ENCODE assay signal across 8 mouse cellular contexts in the genomic region with DNA sequence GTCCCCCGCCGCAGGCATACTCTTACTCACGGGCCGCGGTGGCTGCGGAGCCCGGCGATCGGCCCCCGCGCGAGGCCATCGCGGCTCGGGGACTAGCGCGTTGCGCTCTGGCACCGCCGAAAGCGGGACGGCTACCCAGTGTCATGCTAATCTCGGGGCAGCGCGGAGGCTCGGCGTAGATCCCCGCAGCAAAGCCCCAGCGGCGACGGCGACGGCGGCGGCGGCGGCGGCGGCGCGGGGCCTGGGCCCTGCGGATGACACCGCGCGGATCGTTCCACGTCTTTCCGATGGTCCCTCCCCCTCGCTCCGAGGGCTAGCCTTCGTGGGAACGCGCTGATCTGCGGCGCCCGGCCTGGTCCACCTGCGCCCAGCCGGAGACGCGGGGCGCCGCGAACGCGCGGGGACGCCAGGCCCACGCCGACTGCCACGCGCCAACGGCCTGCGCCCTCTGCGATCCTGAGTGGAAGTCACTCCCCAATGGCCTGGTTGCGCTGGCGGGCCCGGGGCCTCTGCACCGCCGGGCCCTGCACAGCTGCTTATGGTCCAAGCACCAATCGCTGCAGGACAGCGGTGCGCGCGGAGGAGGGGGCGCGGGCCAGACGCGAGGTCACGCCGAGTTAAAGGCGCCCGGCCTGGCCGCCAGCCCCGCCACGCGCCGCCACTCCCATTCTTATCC.
A peak's percentile ranks its signal among the peaks of the same experiment; 100 is the strongest.
DNase-seq lines count a peak whose midpoint lies in the region; ATAC-seq lines count a peak whose summit lies in the region.

No protein-coding gene starts in this region.

- no peaks in the 10 kb centered on the region for H3K9me3 ChIP-seq in hindbrain, embryonic 10.5 days
- H3K9me3 ChIP-seq in lung, embryonic 16.5 days (ENCODE audit: control insufficient read depth, low read length): no peaks in the 10 kb centered on the region

- peak overlapping the region; percentile 91 for H3K4me3 ChIP-seq in hindbrain, embryonic 10.5 days
- peak overlapping the region; percentile 79 for H3K4me3 ChIP-seq in lung, embryonic 16.5 days (ENCODE audit: low read length)

- peak; percentile 83 to 94 for DNase-seq in adrenal gland, adult (ENCODE audit: inconsistent age in 2 of 2, low spot score in 1 of 2)
- DNase-seq in cerebellum, postnatal 14 days: peak; percentile 79 to 82
- DNase-seq in frontal cortex, postnatal 14 days (ENCODE audit: low spot score in 2 of 2): peak; percentile 55 to 59
- peak; percentile 89 for DNase-seq in hindbrain, embryonic 10.5 days (ENCODE audit: low spot score)
- DNase-seq in layer of hippocampus, postnatal 10 days (ENCODE audit: low spot score in 2 of 2): peak; percentile 63 to 73
- DNase-seq in retina, postnatal 7 days (ENCODE audit: low read depth, low spot score): peak; percentile 62

- peaks cover 55% of the 10 kb centered on the region for H3K4me1 ChIP-seq in hindbrain, embryonic 10.5 days (replicated peaks)
- H3K4me1 ChIP-seq in lung, embryonic 16.5 days (replicated peaks; ENCODE audit: control insufficient read depth, insufficient read depth, low read length): peaks cover 6% of the 10 kb centered on the region

- no peaks in the 10 kb centered on the region for H3K36me3 ChIP-seq in hindbrain, embryonic 10.5 days
- no peaks in the 10 kb centered on the region for H3K36me3 ChIP-seq in lung, embryonic 16.5 days (ENCODE audit: control insufficient read depth, insufficient read depth, low read length)

- H3K27ac ChIP-seq in hindbrain, embryonic 10.5 days: peak overlapping the region; percentile 99
- H3K27ac ChIP-seq in lung, embryonic 16.5 days (ENCODE audit: low read length): peak overlapping the region; percentile 46

- under 1% methylated on average over 97 of the region's 97 CpGs for WGBS in hindbrain, embryonic 10.5 days
- under 1% methylated on average over 83 of the region's 97 CpGs for WGBS in lung, embryonic 16.5 days

- H3K27me3 ChIP-seq in hindbrain, embryonic 10.5 days (ENCODE audit: insufficient read depth, poor library complexity, severe bottlenecking): peaks cover 9% of the 10 kb centered on the region; the same call in 1 of the 2 replicates
- no peaks in the 10 kb centered on the region; the same call in 1 of the 2 replicates for H3K27me3 ChIP-seq in lung, embryonic 16.5 days (ENCODE audit: control insufficient read depth, insufficient read depth, low read depth, low read length)

- ATAC-seq in lung, embryonic 16.5 days (ENCODE audit: low read depth): peak; percentile 87
- no peak for ATAC-seq in CD4-positive, CD25-positive, alpha-beta regulatory T cell, adult 4 months

- H3K4me2 ChIP-seq in lung, embryonic 16.5 days (ENCODE audit: low read depth, low read length): peak overlapping the region; percentile 98

- peak overlapping the region; percentile 82 for H3K9ac ChIP-seq in lung, embryonic 16.5 days (ENCODE audit: low read length)
